Mouse (Mus musculus) liver, postnatal 0 days (tissue): ENCODE measurements around the gene Krt78. TPM values are rescaled to one million over a fixed set of nuclear protein-coding genes. Genes with fewer than 3 reads are reported as not detected.
A peak's percentile ranks its signal among the peaks of the same experiment; 100 is the strongest.

Experiments
- ATAC-seq: fragments of 200-750 bp; cut with Nextera tagmentation; 2 replicates; pipeline ENCODE4 v1.8.0; 2017; ENCODE audit warnings: mild to moderate bottlenecking, moderate library complexity
- DNase-seq: peaks from one replicate; pipeline ENCODE4 v3.0.0-alpha.2; 2016
- H3K27ac ChIP-seq: fragments of 300-500 bp; sonication (generic); 2 replicates; pipeline ENCODE4 v1.5.1; 2014; ENCODE audit warnings: antibody characterized with exemption, moderate library complexity, mild to moderate bottlenecking, low read depth
- H3K27me3 ChIP-seq: fragments of 300-500 bp; sonication (generic); 2 replicates; pipeline ENCODE4 v1.6.1; 2014; ENCODE audit warnings: low read length, control low read depth, mixed read lengths; ENCODE audit not compliant: insufficient read depth
- H3K36me3 ChIP-seq: fragments of 300-500 bp; sonication (generic); replicated peaks from 2 replicates; pipeline ENCODE4 v1.6.1; 2014; ENCODE audit warnings: mild to moderate bottlenecking, control low read depth, low read length, moderate library complexity, mixed read lengths; ENCODE audit not compliant: insufficient read depth
- H3K4me1 ChIP-seq: fragments of 300-500 bp; sonication (generic); 2 replicates; pipeline ENCODE4 v1.6.1; 2014; ENCODE audit warnings: antibody characterized with exemption, mild to moderate bottlenecking, control low read depth; ENCODE audit not compliant: insufficient read depth
- H3K4me2 ChIP-seq: fragments of 300-500 bp; sonication (generic); 2 replicates; pipeline ENCODE4 v1.6.1; 2014; ENCODE audit warnings: low read depth, mild to moderate bottlenecking, low read length, moderate library complexity, mixed read lengths
- H3K4me3 ChIP-seq: fragments of 300-500 bp; sonication (generic); 2 replicates; pipeline ENCODE4 v1.5.1; 2014; ENCODE audit warnings: low read depth, low read length
- H3K9ac ChIP-seq: fragments of 300-500 bp; sonication (generic); replicated peaks from 2 replicates; pipeline ENCODE4 v1.6.1; 2014; ENCODE audit warnings: mild to moderate bottlenecking, moderate library complexity
- H3K9me3 ChIP-seq: fragments of 300-500 bp; sonication (generic); 2 replicates; pipeline ENCODE4 v1.6.1; 2016; ENCODE audit warnings: mild to moderate bottlenecking, control low read depth, low read length, mixed read lengths
- CTCF ChIP-seq: sonication (generic); IDR thresholded peaks from 2 replicates; pipeline ENCODE4 v1.5.1; 2016; ENCODE audit warnings: antibody characterized with exemption, low read depth
- EP300 ChIP-seq: IDR thresholded peaks from 2 replicates; pipeline ENCODE4 v1.6.1; 2016; ENCODE audit warnings: antibody characterized with exemption, low read depth, mild to moderate bottlenecking
- WGBS: fragments of 180-500 bp; shearing (Covaris S2); extraction: QIAGEN DNeasy Blood & Tissue Kit; methylation state at CpG from one replicate; pipeline ENCODE4 v1.1.7; 2014; ENCODE audit not compliant: insufficient replicate concordance; 5-methylcytosine and 5-hydroxymethylcytosine counted together
- polyA plus RNA-seq: library from polyadenylated mRNA; unstranded; fragments of >200 nt; fragmentation: Nextera tagmentation; extraction: Ambion mirVana; gene quantifications from 2 replicates; pipeline ENCODE4 v1.2.1, GENCODE M21; 2015

The Krt78 gene
- polyA plus RNA-seq, 1 experiment from 2014 or later, result not detected

DNA sequence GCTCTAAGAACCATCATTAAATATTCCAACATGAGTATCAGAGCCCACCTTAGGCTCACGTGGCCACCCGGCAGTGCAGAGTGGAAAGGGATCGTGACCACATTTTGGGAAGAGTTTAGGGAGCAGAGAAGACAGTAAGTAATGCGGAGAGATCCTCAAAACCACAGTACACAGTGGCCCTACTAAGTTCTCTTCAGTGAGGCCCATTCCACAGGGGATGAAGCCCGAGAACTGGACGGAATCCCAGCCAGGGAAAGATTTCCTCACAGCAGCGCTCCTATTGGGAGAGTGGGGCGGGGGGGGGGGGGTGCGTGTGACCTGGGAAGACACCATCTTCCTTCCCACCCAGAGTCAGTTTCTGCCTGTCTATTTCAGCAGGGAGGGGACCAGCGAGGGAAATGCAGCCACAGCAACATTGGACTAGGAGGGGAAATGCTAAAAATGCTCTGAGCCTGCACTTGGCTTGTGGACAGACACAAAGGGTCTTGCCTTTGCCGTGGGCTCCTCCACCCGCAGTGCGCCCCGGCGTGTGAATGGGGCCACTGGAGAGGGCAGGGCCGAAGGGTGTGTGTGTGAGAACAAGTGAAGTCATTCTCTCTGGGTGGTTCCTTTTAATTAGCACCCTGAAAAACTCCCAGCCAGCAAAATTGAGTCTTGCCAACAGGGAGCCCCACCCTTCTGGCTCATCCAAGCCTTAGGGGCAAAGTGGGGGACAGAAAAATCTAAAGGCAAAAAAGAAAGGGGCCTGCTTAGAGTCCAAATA lies 20.2 kb upstream of the Krt78 start:
- ATAC-seq (no peak), DNase-seq (peak; percentile 33)
- H3K9me3 ChIP-seq, result no peaks in the 10 kb centered on the region
- peaks cover 47% of the 10 kb centered on the region for H3K4me1 ChIP-seq
- TF ChIP-seq CTCF (no peak), EP300 (no peak)
- peaks cover 7% of the 10 kb centered on the region; the same call in 1 of the 2 replicates for H3K27me3 ChIP-seq
- H3K9ac ChIP-seq, result no peak overlapping the region
- no peak overlapping the region for H3K4me3 ChIP-seq
- no peaks in the 10 kb centered on the region for H3K36me3 ChIP-seq
- WGBS, result 62% methylated on average over 15 of the region's 16 CpGs
- H3K4me2 ChIP-seq, result 0 out of 2 replicates have a peak overlapping the region, but pooled peaks have one; percentile 39
- H3K27ac ChIP-seq, result peak overlapping the region; percentile 85; the same call in 1 of the 2 replicates

DNA sequence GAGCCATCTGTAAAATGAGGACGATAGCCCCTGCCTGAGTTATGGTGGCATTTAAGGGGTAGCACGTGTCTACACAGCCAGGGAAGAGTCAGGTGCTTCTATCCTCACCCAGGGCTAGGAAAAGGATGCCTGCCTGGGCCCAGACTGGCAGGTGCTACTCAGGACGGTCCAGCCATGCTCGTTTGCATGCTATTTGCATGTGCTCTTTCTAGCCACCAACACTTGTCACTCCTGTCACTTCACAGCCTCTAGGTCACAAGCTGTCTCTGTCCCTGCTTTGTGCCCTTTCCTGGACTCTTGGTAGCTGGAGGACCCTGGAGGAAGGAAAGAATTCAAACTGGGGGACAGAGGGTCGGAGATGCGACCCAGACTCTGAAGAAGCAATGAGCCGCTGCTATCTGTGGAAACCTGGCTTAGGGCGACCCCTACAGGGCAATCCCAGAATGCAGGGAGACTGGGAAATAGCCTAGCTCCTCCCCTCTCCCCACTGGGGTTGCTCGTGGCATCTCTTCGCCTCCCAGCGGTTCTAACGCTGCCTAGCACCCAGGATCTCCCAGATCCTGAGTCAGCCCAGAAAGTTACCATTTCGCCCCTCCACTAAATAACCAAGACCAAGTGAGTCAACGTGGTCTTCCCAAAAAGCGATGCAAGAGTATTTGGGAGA lies 19.5 kb upstream of the Krt78 start:
- Histone ChIP-seq H3K27ac (peak overlapping the region; percentile 14; the same call in 1 of the 2 replicates), H3K4me2 (0 out of 2 replicates have a peak overlapping the region, but pooled peaks have one; percentile 39), H3K36me3 (no peaks in the 10 kb centered on the region), H3K4me1 (peaks cover 42% of the 10 kb centered on the region), H3K4me3 (no peak overlapping the region), H3K9me3 (no peaks in the 10 kb centered on the region), H3K9ac (no peak overlapping the region), H3K27me3 (peaks cover 7% of the 10 kb centered on the region; the same call in 1 of the 2 replicates)
- peak; percentile 96 for DNase-seq
- WGBS, result 15% methylated on average over 15 of the region's 15 CpGs
- peak; percentile 27; the same call in 1 of the 2 replicates for ATAC-seq
- TF ChIP-seq CTCF (peak; percentile 98), EP300 (no peak)

DNA sequence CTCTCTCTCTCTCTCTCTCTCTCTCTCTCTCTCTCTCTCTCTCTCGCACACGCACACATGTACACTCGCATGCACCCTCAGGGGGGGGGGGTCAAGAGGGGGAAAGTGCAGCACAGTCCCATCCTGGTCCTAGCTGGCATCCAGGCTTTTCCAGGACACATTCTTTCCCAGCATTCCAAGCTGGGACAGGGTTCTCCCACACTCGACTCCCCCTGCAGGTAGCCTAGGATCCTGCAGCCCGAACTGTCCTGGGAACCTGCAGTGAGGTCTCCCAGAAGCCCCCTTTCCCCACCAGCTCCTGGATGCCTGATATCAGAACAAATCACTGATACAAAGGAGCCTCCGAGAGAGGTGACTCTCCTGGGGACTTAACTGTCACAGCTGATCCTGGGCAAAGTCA lies 16.4 kb upstream of the Krt78 start:
- Histone ChIP-seq H3K4me1 (peaks cover 15% of the 10 kb centered on the region), H3K4me3 (no peak overlapping the region), H3K27ac (no peak overlapping the region), H3K9ac (no peak overlapping the region), H3K9me3 (no peaks in the 10 kb centered on the region), H3K27me3 (peaks cover 7% of the 10 kb centered on the region; the same call in 1 of the 2 replicates), H3K36me3 (no peaks in the 10 kb centered on the region), H3K4me2 (no peak overlapping the region)
- WGBS, result 23% methylated on average over 6 of the region's 6 CpGs
- TF ChIP-seq EP300 (no peak), CTCF (peak; percentile 71)
- peak; percentile 61 for DNase-seq
- ATAC-seq, result no peak

DNA sequence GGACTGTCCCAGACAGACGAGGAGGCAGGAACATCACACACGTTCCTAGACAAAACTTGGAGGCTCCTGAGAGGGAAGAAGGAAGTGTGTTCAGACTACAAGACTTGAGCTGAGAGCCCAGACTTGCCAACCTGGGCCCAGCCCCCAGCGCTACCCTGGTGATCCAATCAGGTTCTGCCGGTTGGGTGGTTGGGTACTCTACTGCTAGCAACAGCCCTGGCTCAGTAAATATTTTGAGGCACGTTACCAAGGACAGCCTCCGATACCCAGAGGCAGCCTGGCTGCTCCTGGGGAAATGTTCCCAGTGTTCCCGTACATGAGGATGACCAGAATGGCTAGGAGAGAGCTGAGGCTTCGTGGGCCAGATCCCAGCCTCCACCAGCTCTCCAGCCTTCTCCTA lies 12.7 kb upstream of the Krt78 start:
- Histone ChIP-seq H3K9me3 (no peaks in the 10 kb centered on the region), H3K27ac (no peak overlapping the region), H3K36me3 (no peaks in the 10 kb centered on the region), H3K4me1 (no peaks in the 10 kb centered on the region), H3K4me2 (no peak overlapping the region), H3K4me3 (no peak overlapping the region), H3K9ac (no peak overlapping the region), H3K27me3 (0 out of 2 replicates have a peak, but pooled peaks cover 1% of the 10 kb centered on the region)
- WGBS, result 68% methylated on average over 8 of the region's 8 CpGs
- ATAC-seq, result no peak
- DNase-seq, result no peak
- TF ChIP-seq EP300 (no peak), CTCF (no peak)

DNA sequence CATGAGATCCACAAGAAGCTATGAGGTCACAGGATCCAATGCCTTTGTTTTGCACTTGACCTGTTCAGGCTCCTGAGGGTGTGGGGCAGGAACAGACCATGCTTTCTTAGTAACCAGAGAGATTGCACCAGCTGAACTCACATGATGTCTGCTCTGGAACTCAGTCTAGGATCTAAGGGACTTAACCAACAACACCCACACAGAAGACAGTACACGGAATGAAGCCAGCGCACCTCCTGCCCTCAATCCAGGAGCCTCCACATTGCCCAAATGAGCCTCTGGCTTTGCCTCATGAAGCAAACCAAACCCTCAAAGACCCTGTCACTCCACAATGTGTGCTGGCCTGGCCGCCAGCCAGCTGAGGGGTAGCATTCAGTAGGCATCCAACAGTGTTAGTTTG lies 4.8 kb upstream of the Krt78 start:
- H3K4me2 ChIP-seq, result no peak overlapping the region
- no peaks in the 10 kb centered on the region for H3K4me1 ChIP-seq
- TF ChIP-seq EP300 (no peak), CTCF (no peak)
- H3K9ac ChIP-seq, result no peak overlapping the region
- H3K4me3 ChIP-seq, result no peak overlapping the region
- no peaks in the 10 kb centered on the region for H3K9me3 ChIP-seq
- DNase-seq (no peak), ATAC-seq (no peak)
- 75% methylated on average over 3 of the region's 3 CpGs for WGBS
- H3K36me3 ChIP-seq, result no peaks in the 10 kb centered on the region
- H3K27me3 ChIP-seq, result no peaks in the 10 kb centered on the region
- no peak overlapping the region for H3K27ac ChIP-seq

DNA sequence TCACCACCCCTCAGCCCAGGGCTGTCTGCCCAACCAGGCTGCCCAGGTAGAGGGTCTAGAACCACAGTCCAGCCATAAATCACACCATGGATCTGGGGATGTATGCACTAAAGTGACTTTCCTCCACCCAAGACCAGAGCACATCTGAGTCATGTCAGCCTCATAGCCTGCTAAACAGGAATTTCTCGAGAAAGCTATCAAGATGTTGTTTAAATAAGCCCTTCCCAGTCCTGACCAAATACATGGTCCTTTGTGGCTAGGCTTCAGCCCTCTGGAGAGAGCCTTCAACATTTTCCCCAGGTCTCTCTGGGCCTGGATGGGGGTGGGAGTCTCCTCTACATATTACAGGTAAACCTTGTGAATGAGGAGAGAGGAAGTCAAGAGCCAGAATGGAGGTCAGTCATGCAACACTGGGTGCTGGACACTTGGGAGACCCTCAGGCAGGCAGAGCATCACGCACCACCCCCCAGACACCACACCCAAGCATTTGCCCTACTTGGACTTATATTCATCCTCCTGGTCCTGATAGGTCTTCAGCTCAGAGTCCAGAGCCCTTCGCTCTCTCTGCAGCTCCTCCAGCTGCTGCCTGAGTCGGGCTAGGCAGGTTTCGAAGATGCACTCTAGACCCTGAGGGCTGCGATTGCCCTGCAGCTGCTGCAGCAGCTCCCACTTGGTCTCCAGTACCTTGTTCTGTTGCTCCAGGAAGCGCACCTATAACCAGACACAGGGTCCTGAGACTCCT lies 1.2 kb downstream of the Krt78 start:
- no peaks in the 10 kb centered on the region for H3K4me1 ChIP-seq
- no peak overlapping the region for H3K4me2 ChIP-seq
- 74% methylated on average over 7 of the region's 7 CpGs for WGBS
- no peak overlapping the region for H3K27ac ChIP-seq
- ATAC-seq, result no peak
- H3K9me3 ChIP-seq, result no peaks in the 10 kb centered on the region
- 0 out of 2 replicates have a peak, but pooled peaks cover 6% of the 10 kb centered on the region for H3K27me3 ChIP-seq
- H3K36me3 ChIP-seq, result no peaks in the 10 kb centered on the region
- no peak overlapping the region for H3K4me3 ChIP-seq
- no peak for DNase-seq
- H3K9ac ChIP-seq, result no peak overlapping the region
- TF ChIP-seq EP300 (no peak), CTCF (no peak)
